In the genomic region with DNA sequence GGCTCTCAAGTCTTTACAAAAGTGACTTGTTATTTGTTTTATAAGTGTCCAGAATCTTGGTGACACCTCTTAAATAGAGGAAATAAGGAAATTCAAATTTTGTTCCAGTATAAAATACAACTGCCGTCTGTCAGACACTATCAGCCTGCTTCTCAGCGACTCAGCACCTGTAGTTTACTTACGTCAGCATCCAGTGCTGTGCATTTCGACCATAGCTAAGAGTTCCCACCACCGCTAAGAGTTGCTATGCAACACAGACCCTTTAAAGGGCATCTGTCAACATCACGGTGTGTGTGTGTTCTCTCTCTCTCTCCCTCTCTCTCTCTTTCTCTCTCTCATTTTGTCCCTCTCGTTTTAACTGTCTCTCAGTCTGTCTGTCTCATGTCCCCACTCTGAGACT, we compare ENCODE assay signal across 8 mouse cellular contexts.
A peak's percentile ranks its signal among the peaks of the same experiment; 100 is the strongest.
DNase-seq lines count a peak whose midpoint lies in the region; ATAC-seq and TF ChIP-seq lines count a peak whose summit lies in the region.

No protein-coding gene starts in this region.

- WGBS in lung, postnatal 0 days, result 23% methylated on average over 7 of the region's 7 CpGs
- 32% methylated on average over 7 of the region's 7 CpGs for WGBS in forebrain, embryonic 11.5 days
- 33% methylated on average over 7 of the region's 7 CpGs for WGBS in limb, embryonic 12.5 days
- WGBS in stomach, embryonic 14.5 days, result 25% methylated on average over 7 of the region's 7 CpGs

- H3K4me1 ChIP-seq in lung, postnatal 0 days (ENCODE audit: insufficient read depth, low read depth, low read length), result no peaks in the 10 kb centered on the region
- H3K4me1 ChIP-seq in forebrain, embryonic 11.5 days (replicated peaks; ENCODE audit: control insufficient read depth, insufficient read depth, low read length), result peaks cover 9% of the 10 kb centered on the region; the same call in 1 of the 2 replicates
- peaks cover 10% of the 10 kb centered on the region for H3K4me1 ChIP-seq in limb, embryonic 12.5 days (replicated peaks)
- H3K4me1 ChIP-seq in stomach, embryonic 14.5 days (ENCODE audit: control insufficient read depth, insufficient read depth, low read length), result peaks cover 9% of the 10 kb centered on the region; the same call in 1 of the 2 replicates

- no peak for TF ChIP-seq CTCF in lung, postnatal 0 days (IDR thresholded peaks at IDR 0.05)

- TF ChIP-seq EP300 in lung, postnatal 0 days (IDR thresholded peaks at IDR 0.05), result no peak

- H3K27me3 ChIP-seq in lung, postnatal 0 days (replicated peaks; ENCODE audit: insufficient read depth, low read length), result no peaks in the 10 kb centered on the region
- H3K27me3 ChIP-seq in forebrain, embryonic 11.5 days (ENCODE audit: control insufficient read depth, insufficient read depth, low read length), result no peaks in the 10 kb centered on the region
- peaks cover 16% of the 10 kb centered on the region; the same call in 1 of the 2 replicates for H3K27me3 ChIP-seq in limb, embryonic 12.5 days
- no peaks in the 10 kb centered on the region for H3K27me3 ChIP-seq in stomach, embryonic 14.5 days (ENCODE audit: control insufficient read depth, insufficient read depth, low read length)

- H3K36me3 ChIP-seq in lung, postnatal 0 days (ENCODE audit: insufficient read depth, low read length), result no peaks in the 10 kb centered on the region
- no peaks in the 10 kb centered on the region for H3K36me3 ChIP-seq in forebrain, embryonic 11.5 days (ENCODE audit: control insufficient read depth, insufficient read depth, low read length)
- no peaks in the 10 kb centered on the region for H3K36me3 ChIP-seq in limb, embryonic 12.5 days
- H3K36me3 ChIP-seq in stomach, embryonic 14.5 days (ENCODE audit: control insufficient read depth, insufficient read depth, low read length), result no peaks in the 10 kb centered on the region

- DNase-seq in lung, postnatal 0 days (ENCODE audit: low spot score), result peak; percentile 11
- no peak for DNase-seq in lung, postnatal 36 days
- DNase-seq in forebrain, embryonic 11.5 days (ENCODE audit: low spot score), result no peak
- DNase-seq in layer of hippocampus, adult 9-11 months, result no peak
- DNase-seq in cerebellum, postnatal 4 days (ENCODE audit: low spot score in 2 of 2), result no peak

- H3K9ac ChIP-seq in lung, postnatal 0 days (replicated peaks; ENCODE audit: low read depth), result no peak overlapping the region
- 0 out of 2 replicates have a peak overlapping the region, but pooled peaks have one; percentile 6 for H3K9ac ChIP-seq in forebrain, embryonic 11.5 days (ENCODE audit: low read length)
- H3K9ac ChIP-seq in limb, embryonic 12.5 days (replicated peaks), result no peak overlapping the region
- no peak overlapping the region for H3K9ac ChIP-seq in stomach, embryonic 14.5 days (replicated peaks; ENCODE audit: low read depth, low read length)

- no peak overlapping the region for H3K4me3 ChIP-seq in lung, postnatal 0 days (ENCODE audit: low read depth, low read length)
- peak overlapping the region; percentile 26; the same call in 1 of the 2 replicates for H3K4me3 ChIP-seq in forebrain, embryonic 11.5 days (ENCODE audit: low read depth, low read length)
- H3K4me3 ChIP-seq in limb, embryonic 12.5 days (replicated peaks), result no peak overlapping the region
- no peak overlapping the region for H3K4me3 ChIP-seq in stomach, embryonic 14.5 days (ENCODE audit: low read depth, low read length)

- peak overlapping the region; percentile 56 for H3K4me2 ChIP-seq in lung, postnatal 0 days (replicated peaks; ENCODE audit: low read depth, low read length)
- peak overlapping the region; percentile 66 for H3K4me2 ChIP-seq in forebrain, embryonic 11.5 days (ENCODE audit: low read depth, low read length, severe bottlenecking)
- peak overlapping the region; percentile 78 for H3K4me2 ChIP-seq in limb, embryonic 12.5 days
- peak overlapping the region; percentile 76 for H3K4me2 ChIP-seq in stomach, embryonic 14.5 days (replicated peaks; ENCODE audit: low read depth, low read length)

- no peak for ATAC-seq in lung, postnatal 0 days
- ATAC-seq in forebrain, embryonic 11.5 days (replicated peaks; ENCODE audit: low FRiP score), result no peak
- no peak for ATAC-seq in limb, embryonic 12.5 days (ENCODE audit: insufficient number of reproducible peaks, insufficient read depth, low FRiP score, low TSS enrichment, low read depth)
- no peak for ATAC-seq in stomach, embryonic 14.5 days (ENCODE audit: insufficient number of reproducible peaks, insufficient read depth, low FRiP score, low read depth)
- ATAC-seq in megakaryocyte-erythroid progenitor cell, adult 5-6 weeks (replicated peaks; ENCODE audit: low FRiP score, low TSS enrichment, poor library complexity, severe bottlenecking), result no peak

- no peaks in the 10 kb centered on the region for H3K9me3 ChIP-seq in lung, postnatal 0 days (ENCODE audit: low read length)
- H3K9me3 ChIP-seq in forebrain, embryonic 11.5 days (ENCODE audit: control insufficient read depth, low read length), result no peaks in the 10 kb centered on the region
- no peaks in the 10 kb centered on the region for H3K9me3 ChIP-seq in limb, embryonic 12.5 days
- H3K9me3 ChIP-seq in stomach, embryonic 14.5 days (ENCODE audit: control insufficient read depth, low read depth, low read length), result no peaks in the 10 kb centered on the region

- no peak overlapping the region for H3K27ac ChIP-seq in lung, postnatal 0 days (ENCODE audit: low read length)
- H3K27ac ChIP-seq in forebrain, embryonic 11.5 days (ENCODE audit: low read depth, low read length), result no peak overlapping the region
- no peak overlapping the region for H3K27ac ChIP-seq in limb, embryonic 12.5 days
- no peak overlapping the region; the same call in 1 of the 2 replicates for H3K27ac ChIP-seq in stomach, embryonic 14.5 days (ENCODE audit: low read length)
